Mouse (Mus musculus): ENCODE results near the gene Hoxc10. TPM values are rescaled to one million over a fixed set of nuclear protein-coding genes. Genes with fewer than 3 reads are reported as not detected.

Hoxc10 gene
- polyA plus RNA-seq, 1 experiment from 2014 or later, result not detected

- Histone ChIP-seq H3K9ac (ENCODE audit: low read length) (no peak overlapping the region), H3K27ac (ENCODE audit: low read depth, low read length) (no peak overlapping the region), H3K27me3 (ENCODE audit: control insufficient read depth, insufficient read depth, low read length) (peaks cover 96% of the 10 kb centered on the region), H3K4me1 (replicated peaks; ENCODE audit: control insufficient read depth, insufficient read depth, low read length) (no peaks in the 10 kb centered on the region), H3K4me3 (ENCODE audit: low read depth, low read length) (no peak overlapping the region), H3K4me2 (ENCODE audit: low read depth, low read length, severe bottlenecking) (no peak overlapping the region), H3K9me3 (ENCODE audit: control insufficient read depth, low read length) (no peaks in the 10 kb centered on the region), H3K36me3 (ENCODE audit: control insufficient read depth, insufficient read depth, low read length) (no peaks in the 10 kb centered on the region)
- DNase-seq (ENCODE audit: low spot score) (no peak), ATAC-seq (replicated peaks; ENCODE audit: low FRiP score) (no peak)
- WGBS, result under 1% methylated on average over 12 of the region's 12 CpGs
Observed at GRCm38 (mm10) chr15:102970740-102971139, 4.1 kb downstream of the Hoxc10 start.

GRCm38 (mm10) chr15:102972254-102972653, 5.7 kb downstream of the Hoxc10 start:
- DNase-seq (ENCODE audit: low spot score) (no peak), ATAC-seq (replicated peaks; ENCODE audit: low FRiP score) (no peak)
- H3K36me3 ChIP-seq (ENCODE audit: control insufficient read depth, insufficient read depth, low read length), result no peaks in the 10 kb centered on the region
- WGBS, result 2% methylated on average over 21 of the region's 21 CpGs
- peaks cover 96% of the 10 kb centered on the region for H3K27me3 ChIP-seq (ENCODE audit: control insufficient read depth, insufficient read depth, low read length)
- H3K9me3 ChIP-seq (ENCODE audit: control insufficient read depth, low read length), result no peaks in the 10 kb centered on the region
- no peak overlapping the region for H3K27ac ChIP-seq (ENCODE audit: low read depth, low read length)
- H3K4me1 ChIP-seq (replicated peaks; ENCODE audit: control insufficient read depth, insufficient read depth, low read length), result no peaks in the 10 kb centered on the region
- no peak overlapping the region for H3K4me2 ChIP-seq (ENCODE audit: low read depth, low read length, severe bottlenecking)
- no peak overlapping the region for H3K4me3 ChIP-seq (ENCODE audit: low read depth, low read length)
- H3K9ac ChIP-seq (ENCODE audit: low read length), result no peak overlapping the region

GRCm38 (mm10) chr15:102972753-102973152, 6.2 kb downstream of the Hoxc10 start:
- no peak for DNase-seq (ENCODE audit: low spot score)
- Histone ChIP-seq H3K4me2 (ENCODE audit: low read depth, low read length, severe bottlenecking) (no peak overlapping the region), H3K4me1 (replicated peaks; ENCODE audit: control insufficient read depth, insufficient read depth, low read length) (no peaks in the 10 kb centered on the region), H3K4me3 (ENCODE audit: low read depth, low read length) (no peak overlapping the region), H3K36me3 (ENCODE audit: control insufficient read depth, insufficient read depth, low read length) (no peaks in the 10 kb centered on the region), H3K27me3 (ENCODE audit: control insufficient read depth, insufficient read depth, low read length) (peaks cover 96% of the 10 kb centered on the region), H3K9me3 (ENCODE audit: control insufficient read depth, low read length) (no peaks in the 10 kb centered on the region), H3K27ac (ENCODE audit: low read depth, low read length) (no peak overlapping the region), H3K9ac (ENCODE audit: low read length) (no peak overlapping the region)
- no peak for ATAC-seq (replicated peaks; ENCODE audit: low FRiP score)
- whole genome bisulfite sequencing, result 4% methylated on average over 6 of the region's 6 CpGs

GRCm38 (mm10) chr15:102975034-102975433, 8.4 kb downstream of the Hoxc10 start:
- no peaks in the 10 kb centered on the region for H3K36me3 ChIP-seq (ENCODE audit: control insufficient read depth, insufficient read depth, low read length)
- no peaks in the 10 kb centered on the region for H3K9me3 ChIP-seq (ENCODE audit: control insufficient read depth, low read length)
- no peak overlapping the region for H3K4me2 ChIP-seq (ENCODE audit: low read depth, low read length, severe bottlenecking)
- no peak for DNase-seq (ENCODE audit: low spot score)
- no peak for ATAC-seq (replicated peaks; ENCODE audit: low FRiP score)
- no peak overlapping the region for H3K27ac ChIP-seq (ENCODE audit: low read depth, low read length)
- H3K4me3 ChIP-seq (ENCODE audit: low read depth, low read length), result no peak overlapping the region
- H3K27me3 ChIP-seq (ENCODE audit: control insufficient read depth, insufficient read depth, low read length), result peaks cover 97% of the 10 kb centered on the region
- H3K9ac ChIP-seq (ENCODE audit: low read length), result no peak overlapping the region
- H3K4me1 ChIP-seq (replicated peaks; ENCODE audit: control insufficient read depth, insufficient read depth, low read length), result no peaks in the 10 kb centered on the region
- 3% methylated on average over 7 of the region's 7 CpGs for WGBS

GRCm38 (mm10) chr15:102975688-102976111, 9.1 kb downstream of the Hoxc10 start:
- H3K27me3 ChIP-seq (ENCODE audit: control insufficient read depth, insufficient read depth, low read length), result peaks cover 97% of the 10 kb centered on the region
- H3K9me3 ChIP-seq (ENCODE audit: control insufficient read depth, low read length), result no peaks in the 10 kb centered on the region
- no peak overlapping the region for H3K4me3 ChIP-seq (ENCODE audit: low read depth, low read length)
- no peak for ATAC-seq (replicated peaks; ENCODE audit: low FRiP score)
- H3K4me2 ChIP-seq (ENCODE audit: low read depth, low read length, severe bottlenecking), result no peak overlapping the region
- under 1% methylated on average over 21 of the region's 21 CpGs for WGBS
- H3K9ac ChIP-seq (ENCODE audit: low read length), result no peak overlapping the region
- H3K27ac ChIP-seq (ENCODE audit: low read depth, low read length), result no peak overlapping the region
- no peaks in the 10 kb centered on the region for H3K4me1 ChIP-seq (replicated peaks; ENCODE audit: control insufficient read depth, insufficient read depth, low read length)
- no peaks in the 10 kb centered on the region for H3K36me3 ChIP-seq (ENCODE audit: control insufficient read depth, insufficient read depth, low read length)
- DNase-seq (ENCODE audit: low spot score), result no peak

- no peak for ATAC-seq (replicated peaks; ENCODE audit: low FRiP score)
- Histone ChIP-seq H3K36me3 (ENCODE audit: control insufficient read depth, insufficient read depth, low read length) (no peaks in the 10 kb centered on the region), H3K4me1 (replicated peaks; ENCODE audit: control insufficient read depth, insufficient read depth, low read length) (no peaks in the 10 kb centered on the region), H3K4me2 (ENCODE audit: low read depth, low read length, severe bottlenecking) (no peak within 1 kb of the TSS), H3K27ac (ENCODE audit: low read depth, low read length) (no peak within 1 kb of the TSS), H3K9me3 (ENCODE audit: control insufficient read depth, low read length) (no peaks in the 10 kb centered on the region), H3K9ac (ENCODE audit: low read length) (no peak within 1 kb of the TSS), H3K4me3 (ENCODE audit: low read depth, low read length) (no peak within 1 kb of the TSS), H3K27me3 (ENCODE audit: control insufficient read depth, insufficient read depth, low read length) (peaks cover 97% of the 10 kb centered on the region)
- 2% methylated on average over 11 of the region's 20 CpGs for WGBS
- DNase-seq (ENCODE audit: low spot score), result no peak
Observed at GRCm38 (mm10) chr15:102976171-102976570, 9.6 kb downstream of the Hoxc10 start, which contains the start of gene Hoxc9. Gene Hoxc9, plus strand, starts transcription at chr15:102976439.

GRCm38 (mm10) chr15:102976631-102977422, 10.2 kb downstream of the Hoxc10 start:
- H3K27me3 ChIP-seq (ENCODE audit: control insufficient read depth, insufficient read depth, low read length), result peaks cover 97% of the 10 kb centered on the region
- H3K9ac ChIP-seq (ENCODE audit: low read length), result no peak overlapping the region
- no peak overlapping the region for H3K4me2 ChIP-seq (ENCODE audit: low read depth, low read length, severe bottlenecking)
- no peaks in the 10 kb centered on the region for H3K36me3 ChIP-seq (ENCODE audit: control insufficient read depth, insufficient read depth, low read length)
- H3K9me3 ChIP-seq (ENCODE audit: control insufficient read depth, low read length), result no peaks in the 10 kb centered on the region
- no peak for DNase-seq (ENCODE audit: low spot score)
- H3K4me3 ChIP-seq (ENCODE audit: low read depth, low read length), result no peak overlapping the region
- H3K4me1 ChIP-seq (replicated peaks; ENCODE audit: control insufficient read depth, insufficient read depth, low read length), result peaks cover 2% of the 10 kb centered on the region; the same call in 1 of the 2 replicates
- H3K27ac ChIP-seq (ENCODE audit: low read depth, low read length), result no peak overlapping the region
- no peak for ATAC-seq (replicated peaks; ENCODE audit: low FRiP score)
- WGBS, result under 1% methylated on average over 37 of the region's 37 CpGs

GRCm38 (mm10) chr15:102977423-102977974, 10.9 kb downstream of the Hoxc10 start:
- H3K27ac ChIP-seq (ENCODE audit: low read depth, low read length), result no peak overlapping the region
- 1% methylated on average over 16 of the region's 16 CpGs for WGBS
- no peak overlapping the region for H3K4me2 ChIP-seq (ENCODE audit: low read depth, low read length, severe bottlenecking)
- H3K4me3 ChIP-seq (ENCODE audit: low read depth, low read length), result no peak overlapping the region
- H3K9me3 ChIP-seq (ENCODE audit: control insufficient read depth, low read length), result no peaks in the 10 kb centered on the region
- no peak overlapping the region for H3K9ac ChIP-seq (ENCODE audit: low read length)
- H3K27me3 ChIP-seq (ENCODE audit: control insufficient read depth, insufficient read depth, low read length), result peaks cover 97% of the 10 kb centered on the region
- peaks cover 2% of the 10 kb centered on the region; the same call in 1 of the 2 replicates for H3K4me1 ChIP-seq (replicated peaks; ENCODE audit: control insufficient read depth, insufficient read depth, low read length)
- DNase-seq (ENCODE audit: low spot score) (no peak), ATAC-seq (replicated peaks; ENCODE audit: low FRiP score) (no peak)
- no peaks in the 10 kb centered on the region for H3K36me3 ChIP-seq (ENCODE audit: control insufficient read depth, insufficient read depth, low read length)
